Mouse (Mus musculus): ENCODE results near the gene Mfsd4a. TPM values are rescaled to one million over a fixed set of nuclear protein-coding genes. Genes with fewer than 3 reads are reported as not detected.

Gene Mfsd4a
- total RNA-seq (2014; rRNA removed): 0.09 and 0.13 TPM in 2 replicates
- polyA plus RNA-seq (2012; rRNA removed): 0.12 and 0.21 TPM in 2 replicates

DNA sequence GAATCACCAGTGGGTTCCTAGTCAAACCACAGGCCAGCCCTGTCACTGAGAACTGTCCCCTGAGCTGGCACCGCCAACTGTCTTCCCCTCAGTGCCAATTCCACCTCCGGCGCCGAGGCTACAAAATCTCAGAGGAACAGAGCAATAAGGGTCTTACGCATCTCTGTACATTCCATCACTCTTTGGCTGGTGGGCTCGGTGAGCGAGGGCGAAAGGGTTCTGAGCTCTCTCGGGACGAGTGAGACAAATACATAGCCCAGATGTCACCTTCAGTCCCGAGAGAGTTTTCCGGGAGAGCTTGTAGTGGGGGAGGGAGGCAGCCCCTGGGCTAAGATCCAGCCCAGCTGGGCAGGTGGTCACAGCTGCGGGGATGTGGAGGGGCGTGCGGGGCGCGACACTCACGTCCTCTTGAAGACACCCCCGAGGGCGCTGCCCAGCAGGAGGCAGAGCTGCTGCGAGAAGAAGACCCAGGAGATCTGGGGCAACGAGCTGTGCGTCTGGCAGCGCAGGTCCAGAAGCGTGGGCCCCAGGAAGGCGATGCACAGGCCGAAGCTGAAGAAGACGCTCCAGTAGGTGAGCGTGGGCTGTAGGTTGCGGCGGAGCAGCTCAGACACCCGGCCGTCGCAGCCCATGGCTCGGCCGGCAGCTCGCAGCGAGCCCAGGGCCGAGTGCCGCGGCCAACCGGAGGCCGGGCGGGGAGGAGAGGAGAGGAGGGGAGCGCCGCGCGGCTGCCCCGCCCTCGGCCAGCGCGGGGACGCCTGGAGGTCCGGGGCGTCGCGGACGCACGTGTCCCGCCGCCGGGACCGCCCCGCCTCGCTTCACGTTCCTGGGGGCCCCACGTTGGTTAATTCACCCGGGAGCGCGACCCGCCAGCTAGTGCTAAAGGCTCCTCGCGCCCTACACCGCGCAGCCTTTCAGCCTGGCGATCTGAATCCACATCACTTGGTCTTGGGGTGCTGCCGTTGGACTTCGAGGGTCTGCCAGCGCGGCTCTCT, at the start of gene Mfsd4a:
Gene Mfsd4a (minus strand): TSS at position 802 of the 995 bp plus-strand sequence.
- Histone ChIP-seq H3K4me1 (ENCODE audit: control insufficient read depth, insufficient read depth, low read length) (0 out of 2 replicates have a peak, but pooled peaks cover 2% of the 10 kb centered on the region), H3K9ac (ENCODE audit: low read depth, low read length) (peak within 1 kb of the TSS; percentile 20), H3K36me3 (ENCODE audit: control insufficient read depth, insufficient read depth, low read length) (no peaks in the 10 kb centered on the region), H3K4me3 (ENCODE audit: insufficient read depth, low read depth, low read length) (peak within 1 kb of the TSS; percentile 36; the same call in 1 of the 2 replicates), H3K79me2 (ENCODE audit: control insufficient read depth, insufficient read depth, low read length) (no peaks in the 10 kb centered on the region), H3K27me3 (ENCODE audit: control insufficient read depth, insufficient read depth, low read length) (peaks cover 9% of the 10 kb centered on the region; the same call in 1 of the 2 replicates), H3K27ac (replicated peaks; ENCODE audit: insufficient read depth, low read depth, low read length) (no peak within 1 kb of the TSS)
- TF ChIP-seq CTCF (IDR thresholded peaks at IDR 0.05; ENCODE audit: low read depth, low read length) (peak; percentile 21; the same call in 1 of the 2 replicates), POLR2A (IDR thresholded peaks at IDR 0.05; ENCODE audit: extremely low read depth, insufficient read depth, low read length) (no peak)
- WGBS: 4% methylated on average over 74 of the region's 80 CpGs
- DNase-seq (ENCODE audit: extremely low read depth, low read depth, low spot score): no peak

DNA sequence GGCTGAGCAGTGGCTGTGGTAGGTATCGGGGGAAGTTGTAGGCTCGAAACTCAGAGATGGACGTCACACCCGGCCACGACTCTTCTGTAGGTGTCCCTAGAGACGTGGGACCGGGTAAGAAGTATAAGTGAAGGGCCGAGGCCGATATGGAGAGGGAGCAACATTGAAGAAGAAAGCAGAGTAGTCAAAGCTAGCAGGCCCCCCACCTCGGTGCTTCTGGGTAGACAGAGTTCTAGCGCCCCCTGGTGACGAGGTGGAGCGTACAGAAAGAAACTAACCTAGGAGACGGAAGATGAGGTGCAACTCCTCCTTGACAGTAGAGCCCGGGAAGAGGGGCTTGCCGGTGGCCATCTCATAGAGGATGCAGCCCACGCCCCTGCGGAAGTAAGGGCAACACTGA, 48.7 kb upstream of the Mfsd4a start:
- no peak for DNase-seq (ENCODE audit: extremely low read depth, low read depth, low spot score)
- H3K27ac ChIP-seq (replicated peaks; ENCODE audit: insufficient read depth, low read depth, low read length): no peak overlapping the region
- TF ChIP-seq CTCF (IDR thresholded peaks at IDR 0.05; ENCODE audit: low read depth, low read length): peak; percentile 72
- TF ChIP-seq POLR2A (IDR thresholded peaks at IDR 0.05; ENCODE audit: extremely low read depth, insufficient read depth, low read length): no peak
- peaks cover 12% of the 10 kb centered on the region for H3K36me3 ChIP-seq (ENCODE audit: control insufficient read depth, insufficient read depth, low read length)
- H3K79me2 ChIP-seq (ENCODE audit: control insufficient read depth, insufficient read depth, low read length): no peaks in the 10 kb centered on the region
- H3K9ac ChIP-seq (ENCODE audit: low read depth, low read length): no peak overlapping the region
- H3K4me1 ChIP-seq (ENCODE audit: control insufficient read depth, insufficient read depth, low read length): no peaks in the 10 kb centered on the region
- H3K4me3 ChIP-seq (ENCODE audit: insufficient read depth, low read depth, low read length): no peak overlapping the region
- H3K27me3 ChIP-seq (ENCODE audit: control insufficient read depth, insufficient read depth, low read length): no peaks in the 10 kb centered on the region
- 65% methylated on average over 18 of the region's 18 CpGs for WGBS

DNA sequence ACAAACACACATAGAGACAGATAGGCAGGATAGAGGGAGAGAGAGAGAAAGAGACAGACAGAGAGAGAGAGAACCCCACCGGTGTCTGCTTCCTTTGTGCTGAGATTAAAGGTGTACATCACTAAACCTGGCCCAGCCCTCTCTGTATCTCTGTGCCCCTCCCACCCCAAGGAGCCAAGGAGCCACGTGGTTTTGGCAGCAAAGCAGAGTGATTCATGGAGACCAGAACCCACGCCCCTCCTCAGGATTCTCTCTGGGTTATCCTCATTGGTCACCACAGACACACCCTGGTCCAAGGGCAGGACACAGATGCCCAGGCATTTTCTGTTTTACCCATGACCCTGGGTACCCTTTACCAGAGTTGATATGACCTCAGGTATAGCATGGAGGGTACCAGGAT, 45.2 kb upstream of the Mfsd4a start:
- TF ChIP-seq CTCF (IDR thresholded peaks at IDR 0.05; ENCODE audit: low read depth, low read length): no peak
- TF ChIP-seq POLR2A (IDR thresholded peaks at IDR 0.05; ENCODE audit: extremely low read depth, insufficient read depth, low read length): no peak
- H3K27ac ChIP-seq (replicated peaks; ENCODE audit: insufficient read depth, low read depth, low read length): no peak overlapping the region
- 45% methylated on average over 3 of the region's 3 CpGs for WGBS

DNA sequence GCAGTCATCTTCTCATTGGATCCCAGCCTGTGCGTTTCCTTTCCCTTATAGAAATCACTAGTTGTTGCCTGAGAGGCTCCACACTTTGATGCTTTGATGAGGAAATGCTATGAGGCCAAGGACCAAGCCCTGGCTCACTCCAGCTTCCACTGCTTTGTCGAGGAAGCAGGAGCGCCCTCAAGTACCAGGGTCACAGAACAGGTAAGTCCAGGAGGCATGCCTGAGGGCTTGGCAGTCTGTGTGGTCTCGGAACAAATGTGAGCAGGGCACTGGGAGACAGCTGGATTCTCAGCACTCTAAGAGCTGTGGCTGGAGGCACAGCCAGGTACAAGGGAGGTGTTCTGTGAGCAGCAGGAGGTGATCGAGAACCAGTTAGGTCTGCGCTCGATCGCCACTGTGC, 44.6 kb upstream of the Mfsd4a start:
- TF ChIP-seq CTCF (IDR thresholded peaks at IDR 0.05; ENCODE audit: low read depth, low read length) (no peak), POLR2A (IDR thresholded peaks at IDR 0.05; ENCODE audit: extremely low read depth, insufficient read depth, low read length) (no peak)
- 80% methylated on average over 8 of the region's 8 CpGs for WGBS
- H3K4me3 ChIP-seq (ENCODE audit: insufficient read depth, low read depth, low read length): no peak overlapping the region

More for the DNA sequence above, 45.2 kb upstream of the Mfsd4a start:
- DNase-seq (ENCODE audit: extremely low read depth, low read depth, low spot score): no peak
- H3K27me3 ChIP-seq (ENCODE audit: control insufficient read depth, insufficient read depth, low read length): no peaks in the 10 kb centered on the region
- no peak overlapping the region for H3K9ac ChIP-seq (ENCODE audit: low read depth, low read length)
- peaks cover 3% of the 10 kb centered on the region for H3K36me3 ChIP-seq (ENCODE audit: control insufficient read depth, insufficient read depth, low read length)
- H3K79me2 ChIP-seq (ENCODE audit: control insufficient read depth, insufficient read depth, low read length): no peaks in the 10 kb centered on the region
- no peaks in the 10 kb centered on the region for H3K4me1 ChIP-seq (ENCODE audit: control insufficient read depth, insufficient read depth, low read length)
- no peak overlapping the region for H3K4me3 ChIP-seq (ENCODE audit: insufficient read depth, low read depth, low read length)

DNA sequence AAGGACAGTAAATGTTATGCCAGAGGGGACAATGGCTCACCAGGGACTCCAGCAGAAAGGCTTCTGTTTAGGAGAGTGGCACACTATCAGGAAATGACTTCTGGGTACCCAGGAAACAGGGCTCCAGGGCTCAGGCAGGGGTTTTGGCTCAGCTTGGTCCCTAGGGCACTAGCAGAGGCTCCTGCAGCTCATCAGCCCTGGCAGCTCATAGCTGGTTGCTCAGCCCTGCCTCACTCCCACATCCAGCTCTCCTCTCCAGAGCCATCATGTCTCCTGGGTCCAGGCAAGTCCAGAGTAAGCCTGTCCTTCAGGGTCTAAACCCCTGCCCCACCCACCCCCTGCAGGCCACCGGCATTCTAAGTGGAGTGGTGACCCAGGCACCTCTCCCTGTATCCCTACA, 43.5 kb upstream of the Mfsd4a start:
- H3K79me2 ChIP-seq (ENCODE audit: control insufficient read depth, insufficient read depth, low read length): no peaks in the 10 kb centered on the region
- no peaks in the 10 kb centered on the region for H3K4me1 ChIP-seq (ENCODE audit: control insufficient read depth, insufficient read depth, low read length)
- TF ChIP-seq CTCF (IDR thresholded peaks at IDR 0.05; ENCODE audit: low read depth, low read length) (no peak), POLR2A (IDR thresholded peaks at IDR 0.05; ENCODE audit: extremely low read depth, insufficient read depth, low read length) (no peak)
- H3K27me3 ChIP-seq (ENCODE audit: control insufficient read depth, insufficient read depth, low read length): no peaks in the 10 kb centered on the region
- H3K4me3 ChIP-seq (ENCODE audit: insufficient read depth, low read depth, low read length): no peak overlapping the region
- no peak for DNase-seq (ENCODE audit: extremely low read depth, low read depth, low spot score)
- WGBS: 43% methylated on average over 1 of the region's 1 CpGs
- H3K27ac ChIP-seq (replicated peaks; ENCODE audit: insufficient read depth, low read depth, low read length): no peak overlapping the region
- H3K9ac ChIP-seq (ENCODE audit: low read depth, low read length): no peak overlapping the region
- peaks cover 3% of the 10 kb centered on the region for H3K36me3 ChIP-seq (ENCODE audit: control insufficient read depth, insufficient read depth, low read length)

More for the DNA sequence above, 44.6 kb upstream of the Mfsd4a start:
- Histone ChIP-seq H3K79me2 (ENCODE audit: control insufficient read depth, insufficient read depth, low read length) (no peaks in the 10 kb centered on the region), H3K4me1 (ENCODE audit: control insufficient read depth, insufficient read depth, low read length) (no peaks in the 10 kb centered on the region), H3K27ac (replicated peaks; ENCODE audit: insufficient read depth, low read depth, low read length) (no peak overlapping the region), H3K9ac (ENCODE audit: low read depth, low read length) (no peak overlapping the region), H3K36me3 (ENCODE audit: control insufficient read depth, insufficient read depth, low read length) (peaks cover 3% of the 10 kb centered on the region), H3K27me3 (ENCODE audit: control insufficient read depth, insufficient read depth, low read length) (no peaks in the 10 kb centered on the region)
- no peak for DNase-seq (ENCODE audit: extremely low read depth, low read depth, low spot score)
